Mouse (Mus musculus) limb, embryonic 14.5 days (tissue): Measurements from ENCODE around the gene Slc22a14. TPM values are rescaled to one million over a fixed set of nuclear protein-coding genes. Genes with fewer than 3 reads are reported as not detected.

Experiments used
- ATAC-seq: fragments of 200-750 bp; cut with Nextera tagmentation; 2 replicates; pipeline ENCODE4 v1.8.0; 2017; ENCODE audit warnings: low read depth, moderate number of reproducible peaks, moderate TSS enrichment; ENCODE audit not compliant: low FRiP score
- DNase-seq: peaks from one replicate; pipeline ENCODE4 v3.0.0-alpha.2; 2015; ENCODE audit warnings: low spot score
- H3K27ac ChIP-seq: fragments of 300-500 bp; sonication (generic); replicated peaks from 2 replicates; pipeline ENCODE4 v1.5.1; 2014; ENCODE audit warnings: low read depth, mild to moderate bottlenecking, low read length, moderate library complexity, mixed read lengths
- H3K27me3 ChIP-seq: fragments of 300-500 bp; sonication (generic); 2 replicates; pipeline ENCODE4 v1.6.1; 2014; ENCODE audit warnings: low read length, mixed read lengths; ENCODE audit not compliant: control insufficient read depth, insufficient read depth
- H3K36me3 ChIP-seq: fragments of 300-500 bp; sonication (generic); 2 replicates; pipeline ENCODE4 v1.6.1; 2014; ENCODE audit warnings: mild to moderate bottlenecking, low read length, moderate library complexity, mixed read lengths; ENCODE audit not compliant: control insufficient read depth, insufficient read depth
- H3K4me1 ChIP-seq: fragments of 300-500 bp; sonication (generic); 2 replicates; pipeline ENCODE4 v1.6.1; 2014; ENCODE audit warnings: antibody characterized with exemption, low read length, mixed read lengths; ENCODE audit not compliant: control insufficient read depth, insufficient read depth
- H3K4me2 ChIP-seq: fragments of 300-500 bp; sonication (generic); replicated peaks from 2 replicates; pipeline ENCODE4 v1.6.1; 2014; ENCODE audit warnings: low read depth, mild to moderate bottlenecking, low read length, moderate library complexity; ENCODE audit not compliant: severe bottlenecking
- H3K4me3 ChIP-seq: fragments of 300-500 bp; sonication (generic); replicated peaks from 2 replicates; pipeline ENCODE4 v1.5.1; 2014; ENCODE audit warnings: low read length
- H3K9ac ChIP-seq: fragments of 300-500 bp; sonication (generic); 2 replicates; pipeline ENCODE4 v1.6.1; 2014; ENCODE audit warnings: mild to moderate bottlenecking, low read depth, low read length, moderate library complexity; ENCODE audit not compliant: severe bottlenecking
- H3K9me3 ChIP-seq: fragments of 300-500 bp; sonication (generic); 2 replicates; pipeline ENCODE4 v1.6.1; 2016; ENCODE audit warnings: low read length; ENCODE audit not compliant: control insufficient read depth
- POLR2A ChIP-seq: fragments of 200-500 bp; IDR thresholded peaks from 2 replicates; pipeline ENCODE4 v1.8.0; 2012; ENCODE audit warnings: inconsistent platforms, mild to moderate bottlenecking, moderate library complexity, borderline replicate concordance; ENCODE audit not compliant: insufficient read depth, insufficient read length; ENCODE audit errors: extremely low read depth
- WGBS: fragments of 180-500 bp; shearing (Covaris S2); extraction: QIAGEN DNeasy Blood & Tissue Kit; methylation state at CpG from one replicate; pipeline ENCODE4 v1.1.7; 2014; 5-methylcytosine and 5-hydroxymethylcytosine counted together
- polyA plus RNA-seq, 2 experiments: library from polyadenylated mRNA; depleted of rRNA in 1 of 2; stranded (reverse) in 1 of 2; unstranded in 1 of 2; fragments of >200 nt; fragmentation: Nextera tagmentation in 1 of 2; extraction: Ambion mirVana in 1 of 2; gene quantifications; 2 replicates each; pipeline versions ENCODE4 v1.2.1 to v1.2.3; 2012 to 2014

Slc22a14 gene
- polyA plus RNA-seq, 2 experiments: 0.17 to 0.19 TPM

DNA sequence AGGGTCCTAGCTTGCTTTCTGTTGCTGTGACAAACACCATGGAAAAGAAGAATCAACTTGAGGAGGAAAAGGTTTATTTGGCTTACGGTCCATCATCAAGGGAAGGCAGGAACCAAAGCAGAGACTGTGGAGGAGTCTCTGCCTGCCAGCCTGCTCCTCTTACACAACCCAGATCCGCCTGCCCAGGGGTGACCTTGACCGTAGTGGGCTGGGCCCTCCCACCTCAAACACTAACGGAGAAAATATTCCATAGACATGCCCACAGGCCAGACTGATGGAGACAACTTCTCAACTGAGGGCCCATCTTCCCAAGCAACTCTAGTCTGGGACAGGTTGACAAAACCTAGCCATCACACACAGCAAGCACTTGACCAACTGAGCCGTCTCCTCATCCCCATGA, 223.3 kb downstream of the Slc22a14 start:
- no peak overlapping the region for H3K4me2 ChIP-seq
- TF ChIP-seq POLR2A: no peak
- 92% methylated on average over 5 of the region's 5 CpGs for WGBS

DNA sequence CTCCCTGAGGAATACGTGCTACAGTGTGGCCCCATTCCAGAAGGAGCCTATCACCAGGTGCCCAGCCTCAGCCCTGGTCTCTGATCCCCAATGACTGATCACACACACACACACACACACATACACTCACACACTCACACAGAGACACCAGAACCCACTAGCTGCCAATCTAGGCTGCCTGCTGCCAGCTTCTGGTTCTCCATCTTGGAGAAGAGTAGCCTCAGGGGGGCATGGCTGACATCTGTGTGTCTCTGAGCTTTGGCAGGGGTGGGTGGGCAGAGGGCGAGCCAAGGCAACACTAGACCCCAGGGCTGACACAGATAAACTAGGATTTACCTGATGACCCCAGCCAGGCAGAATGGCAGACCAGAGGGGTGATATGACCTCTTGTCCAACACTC, 226.5 kb downstream of the Slc22a14 start:
- Histone ChIP-seq H3K4me1 (no peaks in the 10 kb centered on the region), H3K4me3 (no peak overlapping the region), H3K4me2 (no peak overlapping the region), H3K9me3 (no peaks in the 10 kb centered on the region), H3K27ac (no peak overlapping the region), H3K27me3 (no peaks in the 10 kb centered on the region), H3K36me3 (no peaks in the 10 kb centered on the region), H3K9ac (no peak overlapping the region)
- WGBS: 72% methylated on average over 2 of the region's 2 CpGs
- ATAC-seq: no peak
- TF ChIP-seq POLR2A: no peak
- DNase-seq: no peak

More for the DNA sequence above, 223.3 kb downstream of the Slc22a14 start:
- H3K9me3 ChIP-seq: no peaks in the 10 kb centered on the region
- no peak for DNase-seq
- no peak for ATAC-seq
- H3K36me3 ChIP-seq: no peaks in the 10 kb centered on the region
- no peak overlapping the region for H3K4me3 ChIP-seq
- no peaks in the 10 kb centered on the region for H3K27me3 ChIP-seq
- H3K4me1 ChIP-seq: no peaks in the 10 kb centered on the region
- H3K9ac ChIP-seq: no peak overlapping the region
- H3K27ac ChIP-seq: no peak overlapping the region

DNA sequence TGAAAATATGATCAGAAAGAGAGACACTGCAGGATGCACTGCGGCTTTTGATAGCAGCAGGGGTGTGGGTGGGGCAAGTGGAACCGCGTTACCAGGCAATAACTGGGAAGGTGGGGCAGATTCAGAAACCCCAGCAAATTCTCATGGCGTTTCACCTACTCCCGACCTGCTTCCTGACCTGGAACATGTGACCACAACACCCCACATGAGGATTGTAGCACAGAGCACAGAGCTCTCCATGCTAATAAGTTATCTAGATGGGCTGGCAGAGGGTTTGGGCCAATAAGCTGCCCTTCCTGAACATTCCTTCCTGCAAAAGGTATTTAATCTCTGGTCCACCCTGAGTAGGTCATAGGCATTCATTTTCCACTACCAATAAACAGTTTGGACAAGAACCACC, 234.7 kb downstream of the Slc22a14 start:
- TF ChIP-seq POLR2A: no peak
- Histone ChIP-seq H3K9me3 (no peaks in the 10 kb centered on the region), H3K36me3 (no peaks in the 10 kb centered on the region), H3K27me3 (no peaks in the 10 kb centered on the region), H3K4me3 (no peak overlapping the region), H3K27ac (no peak overlapping the region), H3K4me2 (no peak overlapping the region), H3K4me1 (no peaks in the 10 kb centered on the region), H3K9ac (no peak overlapping the region)
- no peak for ATAC-seq
- DNase-seq: no peak
- 47% methylated on average over 5 of the region's 5 CpGs for WGBS

DNA sequence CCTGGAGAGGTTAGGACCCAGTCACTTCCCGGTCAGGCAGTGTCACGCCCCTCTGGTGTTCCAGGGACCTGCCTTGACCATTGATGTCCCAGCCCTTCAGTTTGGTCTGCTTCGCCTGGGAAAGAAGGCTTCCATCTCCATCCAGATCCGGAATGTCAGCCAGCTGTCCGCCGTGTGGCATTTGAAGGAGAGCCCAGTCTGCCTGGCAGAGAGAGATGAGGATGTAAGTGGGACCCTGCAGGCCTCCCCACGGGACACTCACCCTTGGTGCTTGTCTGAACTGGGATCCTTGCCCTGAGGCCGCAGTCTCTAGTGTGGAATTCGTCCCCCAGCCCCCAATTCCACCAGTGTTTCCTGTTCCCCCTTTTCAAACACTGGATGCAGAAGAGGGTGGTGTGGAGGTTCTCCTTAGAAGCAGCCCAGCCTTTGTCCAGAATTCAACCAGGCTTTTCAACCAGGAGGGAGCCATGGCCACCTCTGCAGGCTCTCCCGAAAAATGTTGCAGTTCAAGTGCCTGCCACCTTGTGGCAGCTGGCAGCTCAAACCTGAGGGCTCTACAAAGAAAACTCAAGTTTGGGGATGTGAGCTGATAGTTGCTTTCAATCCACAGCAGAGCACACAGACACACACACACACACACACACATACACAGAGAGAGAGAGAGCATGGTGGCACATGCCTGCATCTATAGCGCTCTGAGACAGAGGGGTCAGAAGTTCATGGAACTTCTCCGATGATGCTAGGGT, 236.7 kb downstream of the Slc22a14 start:
- ATAC-seq: no peak
- no peak for DNase-seq
- H3K4me2 ChIP-seq: no peak overlapping the region
- H3K36me3 ChIP-seq: no peaks in the 10 kb centered on the region
- H3K27me3 ChIP-seq: no peaks in the 10 kb centered on the region
- H3K9me3 ChIP-seq: no peaks in the 10 kb centered on the region
- no peak for TF ChIP-seq POLR2A
- H3K4me3 ChIP-seq: no peak overlapping the region
- WGBS: 82% methylated on average over 12 of the region's 12 CpGs
- H3K27ac ChIP-seq: no peak overlapping the region
- no peak overlapping the region for H3K9ac ChIP-seq
- no peaks in the 10 kb centered on the region for H3K4me1 ChIP-seq

DNA sequence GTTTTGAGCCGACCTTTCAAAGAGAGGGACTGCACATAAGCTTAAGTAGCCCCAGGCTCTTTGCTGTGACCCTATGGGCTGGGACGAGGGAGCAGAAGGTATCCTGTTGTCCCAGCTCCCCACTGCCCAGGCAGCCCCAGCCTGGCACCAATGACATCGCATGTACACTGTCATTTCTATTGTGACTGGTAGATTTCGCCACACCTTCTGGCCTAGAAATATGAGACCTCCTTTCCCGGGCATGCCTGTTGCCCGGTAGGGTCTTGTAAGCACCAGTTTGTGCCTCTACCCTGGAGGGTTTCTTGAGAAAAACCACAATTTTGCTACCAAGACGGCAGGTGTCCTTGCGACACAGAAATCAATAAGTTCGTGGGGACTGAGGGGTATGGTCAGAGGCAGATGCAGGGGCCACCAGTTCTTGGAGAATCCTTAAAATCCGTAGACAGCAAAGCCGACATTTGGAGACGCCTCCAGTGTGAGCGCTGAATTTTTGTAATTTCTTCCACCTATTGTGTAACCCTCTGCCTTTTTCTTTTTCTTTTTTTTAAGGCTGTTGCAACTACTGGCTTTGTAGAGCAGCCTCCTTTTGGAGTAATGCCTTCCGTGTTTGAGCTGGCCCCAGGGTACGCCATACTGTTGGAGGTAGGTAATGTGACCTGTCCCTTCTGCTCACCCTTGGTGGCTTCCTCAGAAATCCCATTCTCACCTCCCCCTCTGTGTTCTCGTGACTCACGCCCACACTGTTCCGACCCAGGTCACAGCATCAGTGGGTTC, 242.6 kb downstream of the Slc22a14 start:
- H3K4me3 ChIP-seq: no peak overlapping the region
- H3K4me2 ChIP-seq: no peak overlapping the region
- H3K9me3 ChIP-seq: no peaks in the 10 kb centered on the region
- H3K9ac ChIP-seq: no peak overlapping the region
- H3K27ac ChIP-seq: no peak overlapping the region
- no peaks in the 10 kb centered on the region for H3K27me3 ChIP-seq
- no peaks in the 10 kb centered on the region for H3K4me1 ChIP-seq
- DNase-seq (no peak), ATAC-seq (no peak)
- H3K36me3 ChIP-seq: no peaks in the 10 kb centered on the region
- WGBS: 77% methylated on average over 18 of the region's 18 CpGs
- no peak for TF ChIP-seq POLR2A
